Mouse (Mus musculus) liver, postnatal 0 days (tissue): ENCODE data around the gene Lama4.

ENCODE experiments used
- CTCF ChIP-seq: sonication (generic); IDR thresholded peaks from 2 replicates; pipeline ENCODE4 v1.5.1; 2016; ENCODE audit warnings: antibody characterized with exemption, low read depth
- EP300 ChIP-seq: IDR thresholded peaks from 2 replicates; pipeline ENCODE4 v1.6.1; 2016; ENCODE audit warnings: antibody characterized with exemption, low read depth, mild to moderate bottlenecking

GRCm38 (mm10) chr10:39017986-39018385 is 52.7 kb downstream of the Lama4 start:
- TF ChIP-seq CTCF (no peak), EP300 (no peak)
